In the genomic region with DNA sequence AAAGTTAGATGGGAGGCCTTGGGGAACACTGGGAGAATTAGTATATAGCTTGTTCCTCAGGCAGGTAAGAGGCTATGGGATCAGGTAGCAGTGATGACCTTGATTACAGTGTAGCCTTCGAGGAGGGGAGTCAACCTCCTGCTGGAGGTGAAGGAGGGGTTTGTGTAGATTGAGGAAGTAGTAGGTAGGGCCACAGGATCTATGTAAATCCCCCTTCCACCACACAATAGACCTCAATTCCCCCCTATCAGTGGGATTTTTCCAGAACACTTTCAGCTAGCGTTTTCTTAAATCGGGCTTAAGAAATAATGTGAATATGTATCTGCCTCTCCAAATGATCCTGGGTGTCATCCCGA, we compare ENCODE assay signal across 8 mouse cellular contexts. TPM values are rescaled to one million over a fixed set of nuclear protein-coding genes. Genes with fewer than 3 reads are reported as not detected.
A peak's percentile ranks its signal among the peaks of the same experiment; 100 is the strongest.
DNase-seq lines count a peak whose midpoint lies in the region; ATAC-seq and TF ChIP-seq lines count a peak whose summit lies in the region.

No protein-coding gene starts in this region.

- no peaks in the 10 kb centered on the region for H3K9me3 ChIP-seq in embryonic facial prominence, embryonic 13.5 days

- H3K4me1 ChIP-seq in liver, adult 2 months (ENCODE audit: control insufficient read depth, insufficient read depth, low read length) = peaks cover 7% of the 10 kb centered on the region
- peaks cover 14% of the 10 kb centered on the region for H3K4me1 ChIP-seq in embryonic facial prominence, embryonic 13.5 days

- peak overlapping the region; percentile 49 for H3K9ac ChIP-seq in liver, adult 2 months (ENCODE audit: low read depth, low read length)
- H3K9ac ChIP-seq in embryonic facial prominence, embryonic 13.5 days = peak overlapping the region; percentile 72

- no peak for TF ChIP-seq POLR2A in liver, adult 2 months (IDR thresholded peaks at IDR 0.05; ENCODE audit: extremely low read depth, insufficient read depth, low read length)
- TF ChIP-seq POLR2A in myocyte (IDR thresholded peaks at IDR 0.05; ENCODE audit: insufficient read length, low read depth) = no peak

- H3K79me2 ChIP-seq in liver, adult 2 months (ENCODE audit: control insufficient read depth, insufficient read depth, low read length) = peaks cover 13% of the 10 kb centered on the region
- H3K79me2 ChIP-seq in myocyte (ENCODE audit: control insufficient read depth, insufficient read depth) = peaks cover 6% of the 10 kb centered on the region

- TF ChIP-seq CTCF in liver, adult 2 months (IDR thresholded peaks at IDR 0.05; ENCODE audit: low read depth, low read length) = no peak

- no peak for DNase-seq in liver, adult 2 months (ENCODE audit: extremely low read depth, low read depth, low spot score)
- no peak for DNase-seq in liver
- peak; percentile 20 for DNase-seq in hindlimb bud, embryonic 11.5 days (ENCODE audit: extremely low spot score, low read depth, low spot score)
- no peak for DNase-seq in left cerebral cortex, postnatal 25 days (ENCODE audit: low spot score in 2 of 2)
- DNase-seq in layer of hippocampus, adult 9-11 months = no peak

- WGBS in liver, adult 2 months = 0% methylated on average over 4 of the region's 4 CpGs
- WGBS in embryonic facial prominence, embryonic 13.5 days = under 1% methylated on average over 4 of the region's 4 CpGs

- peak overlapping the region; percentile 24; the same call in 1 of the 2 replicates for H3K4me3 ChIP-seq in liver, adult 2 months (ENCODE audit: insufficient read depth, low read depth, low read length)
- H3K4me3 ChIP-seq in embryonic facial prominence, embryonic 13.5 days = peak overlapping the region; percentile 95
- peak overlapping the region; percentile 42 for H3K4me3 ChIP-seq in myocyte

- intact Hi-C loops in left cerebral cortex, postnatal 25 days (cut with DNase I) = loop anchor here (1.0 to 5.0 kb wide), 2 partner anchors 126 to 141 kb away; partner anchors contain the start of genes Eif3i, Rbbp4, Tmem234 and Zbtb8os

- no peaks in the 10 kb centered on the region for H3K27me3 ChIP-seq in liver, adult 2 months (ENCODE audit: control insufficient read depth, insufficient read depth, low read length)
- no peaks in the 10 kb centered on the region for H3K27me3 ChIP-seq in embryonic facial prominence, embryonic 13.5 days
- no peaks in the 10 kb centered on the region for H3K27me3 ChIP-seq in myocyte (ENCODE audit: control insufficient read depth, insufficient read depth, insufficient read length)

- H3K4me2 ChIP-seq in embryonic facial prominence, embryonic 13.5 days = peak overlapping the region; percentile 84
- peak overlapping the region; percentile 90 for H3K4me2 ChIP-seq in myocyte (ENCODE audit: low read depth)

- H3K27ac ChIP-seq in liver, adult 2 months (replicated peaks; ENCODE audit: insufficient read depth, low read depth, low read length) = peak overlapping the region; percentile 17; the same call in 1 of the 2 replicates
- H3K27ac ChIP-seq in embryonic facial prominence, embryonic 13.5 days = peak overlapping the region; percentile 89

- 0 out of 2 replicates have a peak, but pooled peaks have one; percentile 26 for ATAC-seq in embryonic facial prominence, embryonic 13.5 days (ENCODE audit: insufficient number of reproducible peaks, insufficient read depth, low FRiP score, low TSS enrichment, low read depth)
- no peak for ATAC-seq in activated CD4-positive, CD25-positive, alpha-beta regulatory T cell, adult 4 months

- no peak overlapping the region for H3ac ChIP-seq in myocyte (ENCODE audit: control insufficient read depth, insufficient read length)

- H3K36me3 ChIP-seq in liver, adult 2 months (ENCODE audit: control insufficient read depth, insufficient read depth, low read length) = peaks cover 7% of the 10 kb centered on the region; the same call in 1 of the 2 replicates
- peaks cover 24% of the 10 kb centered on the region for H3K36me3 ChIP-seq in embryonic facial prominence, embryonic 13.5 days
- no peaks in the 10 kb centered on the region for H3K36me3 ChIP-seq in myocyte (ENCODE audit: control insufficient read depth, insufficient read depth)

TF ChIP-seq in myocyte, 11 proteins besides CTCF, POLR2A, EP300 and RAD21:
- TF ChIP-seq TCF3 (IDR thresholded peaks at IDR 0.05; ENCODE audit: insufficient read length, low read depth) (no peak), REST (IDR thresholded peaks at IDR 0.05; ENCODE audit: insufficient read depth, insufficient read length) (no peak)

RNA-seq across cellular contexts. Expression of gene Bsdc1, which starts 0.6 kb away (rescaled TPM):
- total RNA-seq in liver, adult 2 months (2014; rRNA removed) = 22.1 and 26.6 TPM in 2 replicates
- polyA plus RNA-seq in liver, adult 2 months (2012; rRNA removed) = 14.5 and 19.3 TPM in 2 replicates
- 27.6 and 29.9 TPM in 2 replicates for polyA plus RNA-seq in embryonic facial prominence, embryonic 13.5 days (2015; fragmentation: Nextera tagmentation; extraction: Ambion mirVana)
- polyA plus RNA-seq in myocyte (2012; fragmentation: generic; extraction: Trizol) = 22.9 TPM
- 10 to 100 TPM; 51.7 to 58.8 TPM for total RNA-seq in left cerebral cortex, postnatal 25 days (2021)
- polyA plus RNA-seq in activated CD4-positive, CD25-positive, alpha-beta regulatory T cell, adult 4 months (2017; shearing (Covaris generic)) = 10 to 100 TPM; 22.7 to 24.8 TPM

RNA-seq across cellular contexts. Expression of gene Zbtb8b, which starts 20.2 kb away (rescaled TPM):
- total RNA-seq in liver, adult 2 months (2014; rRNA removed) = 0.07 TPM in 1 of 2 replicates, not detected in the other
- 0.04 TPM in 1 of 2 replicates, not detected in the other for polyA plus RNA-seq in liver, adult 2 months (2012; rRNA removed)
- polyA plus RNA-seq in embryonic facial prominence, embryonic 13.5 days (2015; fragmentation: Nextera tagmentation; extraction: Ambion mirVana) = 2.5 and 2.8 TPM in 2 replicates
- 0.04 TPM for polyA plus RNA-seq in myocyte (2012; fragmentation: generic; extraction: Trizol)
- 1 to 10 TPM; 4.5 to 4.6 TPM for total RNA-seq in left cerebral cortex, postnatal 25 days (2021)
- not detected for polyA plus RNA-seq in activated CD4-positive, CD25-positive, alpha-beta regulatory T cell, adult 4 months (2017; shearing (Covaris generic))

RNA-seq across cellular contexts. Expression of gene Tssk3, which starts 30.0 kb away (rescaled TPM):
- total RNA-seq in liver, adult 2 months (2014; rRNA removed) = not detected in 2 replicates
- polyA plus RNA-seq in liver, adult 2 months (2012; rRNA removed) = not detected in 2 replicates
- polyA plus RNA-seq in embryonic facial prominence, embryonic 13.5 days (2015; fragmentation: Nextera tagmentation; extraction: Ambion mirVana) = not detected in 2 replicates
- not detected for polyA plus RNA-seq in myocyte (2012; fragmentation: generic; extraction: Trizol)
- total RNA-seq in left cerebral cortex, postnatal 25 days (2021) = under 1 TPM; 0.25 to 0.37 TPM
- polyA plus RNA-seq in activated CD4-positive, CD25-positive, alpha-beta regulatory T cell, adult 4 months (2017; shearing (Covaris generic)) = not detected

RNA-seq across cellular contexts. Expression of gene Fam229a, which starts 30.2 kb away (rescaled TPM):
- not detected in 2 replicates for total RNA-seq in liver, adult 2 months (2014; rRNA removed)
- 0.38 TPM in 1 of 2 replicates, not detected in the other for polyA plus RNA-seq in liver, adult 2 months (2012; rRNA removed)
- polyA plus RNA-seq in embryonic facial prominence, embryonic 13.5 days (2015; fragmentation: Nextera tagmentation; extraction: Ambion mirVana) = not detected in 2 replicates
- 0.10 TPM for polyA plus RNA-seq in myocyte (2012; fragmentation: generic; extraction: Trizol)
- not detected for total RNA-seq in left cerebral cortex, postnatal 25 days (2021)
- not detected for polyA plus RNA-seq in activated CD4-positive, CD25-positive, alpha-beta regulatory T cell, adult 4 months (2017; shearing (Covaris generic))

RNA-seq across cellular contexts. Expression of gene Marcksl1, which starts 52.6 kb away (rescaled TPM):
- total RNA-seq in liver, adult 2 months (2014; rRNA removed) = 5.3 and 9.9 TPM in 2 replicates
- 7.7 and 11.1 TPM in 2 replicates for polyA plus RNA-seq in liver, adult 2 months (2012; rRNA removed)
- 839 and 1,023 TPM in 2 replicates for polyA plus RNA-seq in embryonic facial prominence, embryonic 13.5 days (2015; fragmentation: Nextera tagmentation; extraction: Ambion mirVana)
- 41.6 TPM for polyA plus RNA-seq in myocyte (2012; fragmentation: generic; extraction: Trizol)
- 100 to 1,000 TPM; 196 to 227 TPM for total RNA-seq in left cerebral cortex, postnatal 25 days (2021)
- polyA plus RNA-seq in activated CD4-positive, CD25-positive, alpha-beta regulatory T cell, adult 4 months (2017; shearing (Covaris generic)) = 1 to 10 TPM; 3.6 to 3.8 TPM

Comparison
In these comparisons a context has a peak if more than half of its experiments do, and no peak if none do; other contexts are left out.
1. H3K4me3 ChIP-seq: peak in every context shown above with its lines; median percentile 95 in embryonic facial prominence, embryonic 13.5 days; 42 in myocyte; 24 in liver, adult 2 months.